Mouse (Mus musculus): ENCODE data around the gene Gm10642.
A peak's percentile ranks its signal among the peaks of the same experiment; 100 is the strongest.

Gene Gm10642

GRCm38 (mm10) chr9:70656130-70657007 lies at the start of gene Gm10642:
TSS of gene Gm10642 (plus strand) at chr9:70656251.
- peak; percentile 82 for DNase-seq (ENCODE audit: low read depth)

- DNase-seq (ENCODE audit: low read depth), result no peak
These were observed 44.9 kb upstream of the Gm10642 start for GRCm38 (mm10) chr9:70611026-70611673.

DNA sequence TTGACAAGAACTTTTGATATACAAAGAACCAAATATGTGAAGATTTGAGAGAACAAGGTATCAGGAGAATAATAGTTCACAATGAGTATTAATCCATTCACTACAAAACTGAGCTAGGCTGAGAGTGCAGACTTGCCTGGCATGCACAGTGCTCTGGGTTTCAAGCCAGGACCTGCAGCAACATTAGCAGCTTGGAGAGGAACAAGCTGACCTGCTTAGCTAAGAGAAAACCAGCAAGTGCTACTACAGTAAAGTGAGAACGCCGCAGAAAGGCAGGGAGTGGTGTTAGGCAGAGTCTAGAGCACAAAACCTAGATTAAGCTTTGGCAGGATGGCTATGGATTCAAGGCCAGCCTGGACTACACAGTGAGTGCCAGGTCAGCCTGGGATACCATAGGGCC lies 26.3 kb upstream of the Gm10642 start:
- DNase-seq (ENCODE audit: low read depth), result no peak

DNA sequence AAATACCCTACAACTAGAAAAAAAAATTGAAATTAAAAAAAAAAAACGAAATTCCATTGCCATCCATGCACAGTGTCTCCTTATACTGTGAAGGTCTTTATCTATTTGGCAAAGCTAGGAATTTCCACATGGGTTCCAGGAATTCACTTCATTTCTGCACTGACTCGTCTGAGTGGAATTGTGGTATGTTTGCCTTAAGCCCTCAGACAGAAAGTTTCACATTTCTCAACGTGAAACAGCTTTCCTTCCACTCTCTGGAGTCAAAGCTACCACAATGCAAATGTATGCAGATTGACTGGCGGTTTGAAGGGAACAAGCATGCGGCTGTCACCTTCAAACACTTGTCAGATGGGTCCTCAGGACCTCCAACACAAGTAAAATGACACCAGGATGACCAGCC lies 24.4 kb upstream of the Gm10642 start:
- DNase-seq (ENCODE audit: low read depth), result no peak

DNA sequence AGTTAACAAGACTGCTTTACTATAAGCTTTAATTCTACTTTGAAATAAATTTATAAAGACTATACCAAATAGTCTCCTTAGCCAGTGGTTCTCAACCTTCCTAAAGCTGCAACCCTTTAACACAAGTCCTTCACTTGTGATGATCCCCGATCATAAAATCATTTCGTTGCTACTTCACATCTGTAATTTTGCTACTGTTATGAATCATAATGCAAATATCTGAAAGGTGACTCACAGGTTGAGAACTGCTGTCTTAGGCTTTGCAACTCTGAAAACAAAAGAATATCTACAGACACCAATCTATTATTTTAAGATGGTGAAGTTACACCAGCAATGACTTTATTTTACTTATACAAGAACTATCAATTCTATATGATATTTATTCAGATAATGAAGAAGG lies 19.3 kb upstream of the Gm10642 start:
- no peak for DNase-seq (ENCODE audit: low read depth)

DNA sequence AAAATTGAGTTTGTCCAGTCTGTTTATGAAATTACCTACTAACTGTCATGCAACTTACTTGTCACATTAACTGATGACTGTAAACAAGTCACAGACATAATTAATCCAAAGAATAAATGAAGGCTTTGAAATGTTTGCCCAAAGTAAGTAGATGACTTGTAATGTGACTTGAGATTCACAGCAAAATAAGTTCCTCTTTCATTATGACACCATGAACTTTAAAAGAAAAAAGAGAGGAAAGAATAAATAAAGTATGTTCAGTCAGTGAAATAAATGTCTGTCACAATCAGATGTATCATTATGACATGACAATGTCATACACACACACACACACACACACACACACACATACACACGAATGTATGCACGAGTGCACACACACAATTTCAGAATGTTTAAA lies 5.8 kb upstream of the Gm10642 start:
- DNase-seq (ENCODE audit: low read depth), result no peak

DNA sequence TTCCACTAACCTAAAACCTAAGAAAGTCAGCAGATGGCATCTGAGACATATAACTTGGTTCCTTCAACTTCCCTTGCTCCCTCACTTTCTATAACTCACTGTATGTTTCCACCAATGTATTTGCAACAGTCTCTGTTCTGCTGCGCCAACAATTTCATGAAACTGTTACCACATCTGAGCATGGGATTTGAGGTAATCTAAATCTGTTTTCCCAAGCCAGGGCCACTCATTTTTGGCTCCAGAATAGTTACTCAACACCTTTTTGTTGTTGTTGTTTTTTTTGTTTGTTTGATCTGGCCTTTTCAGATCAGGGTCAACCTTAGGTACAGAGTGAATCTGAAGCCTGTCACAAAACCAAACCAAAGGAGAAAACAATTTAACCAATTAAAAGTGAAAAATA lies 5.1 kb upstream of the Gm10642 start:
- DNase-seq (ENCODE audit: low read depth), result no peak

- DNase-seq (ENCODE audit: low read depth), result no peak
These were observed 3.8 kb upstream of the Gm10642 start for GRCm38 (mm10) chr9:70652221-70652620.

GRCm38 (mm10) chr9:70653875-70654274 lies 2.2 kb upstream of the Gm10642 start:
- no peak for DNase-seq (ENCODE audit: low read depth)

GRCm38 (mm10) chr9:70654496-70654895 lies 1.6 kb upstream of the Gm10642 start:
- DNase-seq (ENCODE audit: low read depth), result no peak

DNA sequence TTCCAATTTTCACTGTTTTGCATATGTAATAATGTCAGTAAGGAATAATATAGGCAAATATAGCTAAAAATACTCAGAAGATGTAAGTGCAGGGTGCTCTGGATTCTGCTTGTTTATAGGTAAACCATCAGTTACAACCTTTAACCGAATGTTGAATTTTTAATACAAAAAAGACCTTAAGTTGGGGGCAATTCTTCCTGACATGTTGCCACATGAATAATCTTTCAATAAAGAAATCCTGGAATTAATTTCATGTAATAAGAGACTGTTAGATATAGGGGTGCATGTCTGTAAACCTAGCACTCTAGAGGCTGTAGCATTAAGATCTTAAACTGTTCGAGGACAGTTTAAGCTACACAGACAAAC lies 304 bp upstream of the Gm10642 start:
- DNase-seq (ENCODE audit: low read depth), result no peak

DNA sequence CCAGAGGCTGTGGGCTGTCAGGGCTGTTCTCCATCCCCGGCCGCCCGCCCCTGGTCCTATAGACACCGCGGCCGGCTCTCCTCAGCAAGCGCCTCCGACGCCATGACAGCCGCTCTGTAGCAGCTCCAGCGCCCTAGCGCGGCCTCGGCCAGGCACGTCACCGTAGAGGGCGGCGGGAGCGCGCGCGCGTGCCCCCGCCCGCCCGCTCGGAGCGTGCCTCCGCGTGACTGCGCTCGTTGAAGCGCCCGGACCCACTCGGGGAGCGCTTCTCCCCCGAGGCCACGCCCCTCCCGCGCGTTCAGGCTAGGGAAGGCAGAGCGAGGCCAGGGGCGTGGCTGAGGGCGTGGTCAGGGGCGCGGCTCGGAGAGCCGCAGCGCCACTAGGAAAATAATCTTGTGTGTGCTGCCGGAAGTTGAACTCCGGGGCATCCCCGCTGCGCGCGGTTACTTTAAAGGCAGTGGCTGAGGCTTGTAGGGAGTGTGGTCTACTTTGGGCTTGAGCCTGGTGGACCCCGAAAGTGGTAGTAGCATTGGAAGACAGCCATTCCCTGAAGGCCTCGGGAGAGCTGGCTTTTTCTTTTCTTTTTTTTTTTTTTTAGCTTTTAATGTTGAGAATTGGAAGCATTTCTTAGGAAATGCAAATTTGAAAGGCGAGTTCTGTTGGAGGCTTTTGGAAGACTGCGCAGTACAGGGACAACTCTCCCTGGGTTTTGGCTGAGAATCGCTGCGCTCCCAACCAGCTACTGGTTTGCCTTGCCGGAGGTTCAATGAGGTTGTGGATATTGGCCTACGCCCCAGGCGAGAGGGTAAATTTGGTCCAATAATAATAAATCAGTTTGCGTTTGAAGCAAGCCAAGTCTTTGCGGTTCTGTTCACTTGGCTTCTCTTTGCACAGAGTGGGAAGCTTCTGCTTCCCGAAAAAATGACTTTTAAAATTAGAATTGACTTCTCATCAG lies 1.2 kb downstream of the Gm10642 start, which contains the start of gene Mindy2:
Mindy2 (minus strand) TSS at position 162 of the 955 bp plus-strand sequence.
- peak; percentile 92 for DNase-seq (ENCODE audit: low read depth)

GRCm38 (mm10) chr9:70658266-70658665 lies 2.2 kb downstream of the Gm10642 start:
- DNase-seq (ENCODE audit: low read depth), result no peak

GRCm38 (mm10) chr9:70664847-70665246 lies 8.8 kb downstream of the Gm10642 start:
- no peak for DNase-seq (ENCODE audit: low read depth)

- DNase-seq (ENCODE audit: low read depth), result no peak
These were observed 9.5 kb downstream of the Gm10642 start for GRCm38 (mm10) chr9:70665372-70666145.

- peak; percentile 72 for DNase-seq (ENCODE audit: low read depth)
These were observed 10.8 kb downstream of the Gm10642 start for GRCm38 (mm10) chr9:70666811-70667210.

DNA sequence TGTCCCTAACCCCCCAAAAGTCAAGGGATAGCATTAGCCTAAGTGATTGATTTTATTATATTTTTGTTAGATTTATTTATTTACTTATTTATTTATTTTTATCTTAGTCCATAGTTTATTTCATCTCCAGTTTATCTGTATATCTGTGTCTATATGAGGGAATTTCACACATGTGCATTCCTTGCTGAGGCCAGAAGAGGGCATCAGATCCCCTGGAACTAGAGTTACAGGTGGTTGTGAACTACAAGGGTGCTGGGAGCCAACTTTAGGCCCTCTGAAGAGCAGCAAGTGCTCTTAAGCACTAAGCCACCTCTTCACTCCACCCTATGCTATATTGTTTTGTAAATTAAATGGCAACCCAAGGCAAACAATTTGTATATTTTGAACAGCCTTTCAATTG lies 12.0 kb downstream of the Gm10642 start:
- no peak for DNase-seq (ENCODE audit: low read depth)

GRCm38 (mm10) chr9:70669197-70669596 lies 13.1 kb downstream of the Gm10642 start:
- DNase-seq (ENCODE audit: low read depth), result no peak

DNA sequence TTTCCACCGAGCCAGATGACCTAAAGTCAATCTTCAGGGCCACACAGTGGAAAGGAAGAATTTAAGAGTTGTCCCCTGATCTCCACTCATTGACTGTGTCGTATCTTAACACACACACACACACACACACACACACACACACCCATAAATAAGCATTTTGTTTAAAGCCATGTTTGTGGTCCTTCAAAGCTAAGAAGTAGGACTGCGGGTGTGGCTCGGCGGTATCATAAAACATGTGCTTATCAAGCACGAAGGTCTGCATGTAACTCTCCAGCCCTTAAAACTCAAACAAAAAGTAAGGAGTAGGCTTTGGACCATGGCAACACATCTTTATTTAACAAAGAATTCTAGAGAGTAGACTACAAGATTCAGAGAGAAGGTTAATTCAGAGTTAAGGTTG lies 14.3 kb downstream of the Gm10642 start:
- DNase-seq (ENCODE audit: low read depth), result no peak

DNA sequence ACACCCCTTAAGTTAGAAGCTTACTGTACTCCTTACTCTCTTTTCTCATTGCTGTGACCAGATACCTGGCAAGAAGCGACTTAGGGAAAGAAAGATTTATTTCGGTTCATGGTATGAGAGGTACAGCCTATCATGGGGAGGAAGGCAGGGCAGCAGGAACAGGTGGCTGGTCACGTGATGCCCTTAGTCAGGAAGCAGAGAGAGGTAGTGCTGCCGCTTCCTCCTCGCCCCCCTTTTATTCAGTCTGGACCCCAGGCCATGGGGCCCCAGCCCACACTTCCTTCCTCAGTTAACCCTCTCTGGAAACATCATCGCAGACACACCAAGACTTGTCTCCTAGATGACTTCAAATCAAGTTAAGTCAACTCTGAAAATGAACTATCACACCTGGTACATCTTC lies 15.2 kb downstream of the Gm10642 start:
- DNase-seq (ENCODE audit: low read depth), result peak; percentile 46

DNA sequence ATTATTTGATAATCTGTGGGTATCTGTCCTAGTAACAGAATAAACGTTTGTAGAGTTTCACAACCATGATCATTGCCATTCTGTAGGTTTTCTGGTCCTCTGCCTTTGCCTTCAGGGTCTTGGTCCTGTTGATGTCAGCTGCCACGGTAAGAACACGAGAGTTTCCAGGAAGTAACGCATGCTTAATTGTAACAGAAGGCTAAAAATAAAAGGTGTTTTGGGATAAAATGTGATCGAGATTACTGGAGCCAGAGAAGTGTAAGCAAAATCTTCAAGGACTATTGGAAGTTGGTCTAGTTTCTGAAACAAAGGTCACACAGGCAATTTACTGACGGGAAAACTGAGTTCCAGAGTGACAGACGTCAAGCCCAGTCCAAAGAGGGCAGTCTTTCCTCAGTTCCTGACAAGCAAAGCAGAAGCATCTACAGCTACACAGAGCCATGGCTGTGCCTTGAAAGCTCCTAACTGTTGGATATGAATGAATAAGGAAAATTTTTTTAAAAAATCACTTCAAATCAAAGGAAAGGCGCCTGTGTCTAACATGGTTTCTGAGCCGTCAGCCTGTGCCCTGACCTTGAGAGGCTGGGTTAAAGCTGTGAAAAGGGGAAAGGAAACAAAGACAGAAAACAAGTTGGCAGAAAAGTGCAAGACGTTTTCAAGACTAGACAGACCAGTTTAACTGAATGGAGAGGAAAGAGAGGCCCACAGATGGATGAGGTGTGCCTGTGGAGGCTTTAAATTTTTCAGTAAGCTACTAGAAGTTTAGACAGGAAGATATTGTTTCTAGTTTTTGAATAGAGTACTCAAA lies 15.9 kb downstream of the Gm10642 start:
- peak; percentile 75 for DNase-seq (ENCODE audit: low read depth)

Data from 416B (cell line).